Mouse (Mus musculus): ENCODE results near the gene Hmox1. TPM values are rescaled to one million over a fixed set of nuclear protein-coding genes. Genes with fewer than 3 reads are reported as not detected.
A peak's percentile ranks its signal among the peaks of the same experiment; 100 is the strongest.

The Hmox1 gene
- polyA plus RNA-seq, 1 experiment from 2014 or later, result 16.3 TPM

- ATAC-seq (replicated peaks; ENCODE audit: insufficient number of reproducible peaks, insufficient read depth, low FRiP score, low read depth), result peak; percentile 44; the same call in 1 of the 2 replicates
- Histone ChIP-seq H3K4me1 (replicated peaks) (peaks cover 26% of the 10 kb centered on the region), H3K36me3 (no peaks in the 10 kb centered on the region), H3K9me3 (replicated peaks) (no peaks in the 10 kb centered on the region), H3K27me3 (no peaks in the 10 kb centered on the region), H3K4me2 (peak overlapping the region; percentile 56), H3K4me3 (peak overlapping the region; percentile 28), H3K9ac (peak overlapping the region; percentile 29), H3K27ac (peak overlapping the region; percentile 71)
- 12% methylated on average over 6 of the region's 6 CpGs for WGBS
Measured at GRCm38 (mm10) chr8:75088989-75089881, 4.2 kb upstream of the Hmox1 start.

GRCm38 (mm10) chr8:75090781-75091365 lies 2.5 kb upstream of the Hmox1 start:
- no peaks in the 10 kb centered on the region for H3K27me3 ChIP-seq
- no peaks in the 10 kb centered on the region for H3K9me3 ChIP-seq (replicated peaks)
- no peaks in the 10 kb centered on the region for H3K36me3 ChIP-seq
- no peak overlapping the region for H3K27ac ChIP-seq
- no peak overlapping the region for H3K4me3 ChIP-seq
- no peak for ATAC-seq (replicated peaks; ENCODE audit: insufficient number of reproducible peaks, insufficient read depth, low FRiP score, low read depth)
- H3K4me2 ChIP-seq, result no peak overlapping the region
- no peak overlapping the region for H3K9ac ChIP-seq
- WGBS, result 72% methylated on average over 4 of the region's 4 CpGs
- H3K4me1 ChIP-seq (replicated peaks), result peaks cover 26% of the 10 kb centered on the region

- H3K27me3 ChIP-seq, result no peaks in the 10 kb centered on the region
- H3K4me2 ChIP-seq, result no peak overlapping the region
- no peaks in the 10 kb centered on the region; the same call in 1 of the 2 replicates for H3K36me3 ChIP-seq
- ATAC-seq (replicated peaks; ENCODE audit: insufficient number of reproducible peaks, insufficient read depth, low FRiP score, low read depth), result no peak
- 71% methylated on average over 4 of the region's 4 CpGs for WGBS
- H3K27ac ChIP-seq, result no peak overlapping the region
- H3K9ac ChIP-seq, result no peak overlapping the region
- no peak overlapping the region for H3K4me3 ChIP-seq
- no peaks in the 10 kb centered on the region for H3K9me3 ChIP-seq (replicated peaks)
- H3K4me1 ChIP-seq (replicated peaks), result 0 out of 2 replicates have a peak, but pooled peaks cover 2% of the 10 kb centered on the region
Measured at GRCm38 (mm10) chr8:75102956-75103355, 9.5 kb downstream of the Hmox1 start.

- no peak overlapping the region for H3K27ac ChIP-seq
Measured at GRCm38 (mm10) chr8:75103376-75103878, 10.0 kb downstream of the Hmox1 start.

GRCm38 (mm10) chr8:75108527-75109235 lies 15.3 kb downstream of the Hmox1 start:
- Histone ChIP-seq H3K9ac (peak overlapping the region; percentile 62), H3K9me3 (replicated peaks) (no peaks in the 10 kb centered on the region), H3K4me1 (replicated peaks) (peaks cover 23% of the 10 kb centered on the region), H3K27ac (peak overlapping the region; percentile 79), H3K4me2 (peak overlapping the region; percentile 85), H3K4me3 (peak overlapping the region; percentile 90), H3K27me3 (no peaks in the 10 kb centered on the region), H3K36me3 (peaks cover 23% of the 10 kb centered on the region)
- WGBS, result 0% methylated on average over 9 of the region's 9 CpGs
- ATAC-seq (replicated peaks; ENCODE audit: insufficient number of reproducible peaks, insufficient read depth, low FRiP score, low read depth), result peak; percentile 69; the same call in 1 of the 2 replicates

More at GRCm38 (mm10) chr8:75103376-75103878, 10.0 kb downstream of the Hmox1 start:
- H3K9ac ChIP-seq, result no peak overlapping the region
- H3K4me2 ChIP-seq, result no peak overlapping the region
- 38% methylated on average over 8 of the region's 8 CpGs for WGBS
- H3K4me3 ChIP-seq, result no peak overlapping the region
- H3K27me3 ChIP-seq, result no peaks in the 10 kb centered on the region
- H3K4me1 ChIP-seq (replicated peaks), result 0 out of 2 replicates have a peak, but pooled peaks cover 4% of the 10 kb centered on the region
- H3K9me3 ChIP-seq (replicated peaks), result no peaks in the 10 kb centered on the region
- ATAC-seq (replicated peaks; ENCODE audit: insufficient number of reproducible peaks, insufficient read depth, low FRiP score, low read depth), result no peak
- no peaks in the 10 kb centered on the region; the same call in 1 of the 2 replicates for H3K36me3 ChIP-seq

- H3K4me2 ChIP-seq, result peak within 1 kb of the TSS; percentile 85
- WGBS, result under 1% methylated on average over 59 of the region's 59 CpGs
- H3K9ac ChIP-seq, result peak within 1 kb of the TSS; percentile 70
- H3K27me3 ChIP-seq, result no peaks in the 10 kb centered on the region
- no peaks in the 10 kb centered on the region for H3K9me3 ChIP-seq (replicated peaks)
- H3K27ac ChIP-seq, result peak within 1 kb of the TSS; percentile 79
- peaks cover 23% of the 10 kb centered on the region for H3K4me1 ChIP-seq (replicated peaks)
- H3K36me3 ChIP-seq, result peaks cover 29% of the 10 kb centered on the region
- ATAC-seq (replicated peaks; ENCODE audit: insufficient number of reproducible peaks, insufficient read depth, low FRiP score, low read depth), result peak; percentile 98
- H3K4me3 ChIP-seq, result peak within 1 kb of the TSS; percentile 90
Measured at GRCm38 (mm10) chr8:75109236-75109967, 16.0 kb downstream of the Hmox1 start, which contains the start of gene Mcm5. TSS of gene Mcm5 (plus strand) at chr8:75109569.

GRCm38 (mm10) chr8:75110093-75110492 lies 16.7 kb downstream of the Hmox1 start:
- Histone ChIP-seq H3K36me3 (peaks cover 31% of the 10 kb centered on the region), H3K27me3 (no peaks in the 10 kb centered on the region), H3K4me1 (replicated peaks) (peaks cover 23% of the 10 kb centered on the region), H3K9me3 (replicated peaks) (no peaks in the 10 kb centered on the region), H3K9ac (peak overlapping the region; percentile 70), H3K4me3 (peak overlapping the region; percentile 90), H3K27ac (no peak overlapping the region), H3K4me2 (peak overlapping the region; percentile 85)
- no peak for ATAC-seq (replicated peaks; ENCODE audit: insufficient number of reproducible peaks, insufficient read depth, low FRiP score, low read depth)
- 15% methylated on average over 13 of the region's 13 CpGs for WGBS

- Histone ChIP-seq H3K4me3 (no peak overlapping the region), H3K4me1 (replicated peaks) (no peaks in the 10 kb centered on the region), H3K9me3 (replicated peaks) (no peaks in the 10 kb centered on the region), H3K4me2 (no peak overlapping the region), H3K36me3 (peaks cover 77% of the 10 kb centered on the region), H3K27me3 (no peaks in the 10 kb centered on the region), H3K27ac (no peak overlapping the region), H3K9ac (no peak overlapping the region)
- ATAC-seq (replicated peaks; ENCODE audit: insufficient number of reproducible peaks, insufficient read depth, low FRiP score, low read depth), result no peak
- WGBS, result 88% methylated on average over 1 of the region's 1 CpGs
Measured at GRCm38 (mm10) chr8:75118505-75118904, 25.1 kb downstream of the Hmox1 start.

- 93% methylated on average over 2 of the region's 2 CpGs for WGBS
- peaks cover 77% of the 10 kb centered on the region for H3K36me3 ChIP-seq
- no peaks in the 10 kb centered on the region for H3K9me3 ChIP-seq (replicated peaks)
- no peak overlapping the region for H3K4me3 ChIP-seq
- H3K27ac ChIP-seq, result no peak overlapping the region
- no peak overlapping the region for H3K4me2 ChIP-seq
- H3K4me1 ChIP-seq (replicated peaks), result no peaks in the 10 kb centered on the region
- H3K9ac ChIP-seq, result no peak overlapping the region
- ATAC-seq (replicated peaks; ENCODE audit: insufficient number of reproducible peaks, insufficient read depth, low FRiP score, low read depth), result no peak
- H3K27me3 ChIP-seq, result no peaks in the 10 kb centered on the region
Measured at GRCm38 (mm10) chr8:75119287-75119686, 25.9 kb downstream of the Hmox1 start.

- Histone ChIP-seq H3K9me3 (replicated peaks) (no peaks in the 10 kb centered on the region), H3K4me3 (no peak overlapping the region), H3K27ac (no peak overlapping the region), H3K4me2 (no peak overlapping the region), H3K27me3 (no peaks in the 10 kb centered on the region), H3K4me1 (replicated peaks) (no peaks in the 10 kb centered on the region), H3K9ac (no peak overlapping the region), H3K36me3 (peaks cover 81% of the 10 kb centered on the region)
- 92% methylated on average over 2 of the region's 2 CpGs for WGBS
- no peak for ATAC-seq (replicated peaks; ENCODE audit: insufficient number of reproducible peaks, insufficient read depth, low FRiP score, low read depth)
Measured at GRCm38 (mm10) chr8:75119747-75120146, 26.3 kb downstream of the Hmox1 start.

All from heart, embryonic 15.5 days (tissue).